Mouse (Mus musculus) gastrocnemius, postnatal 36 days (tissue): ENCODE results near the gene Galntl6. TPM values are rescaled to one million over a fixed set of nuclear protein-coding genes. Genes with fewer than 3 reads are reported as not detected.
"Not testable (repeated sequence)": the region's sequence is repeated elsewhere in the genome, so short reads cannot be mapped to it uniquely, and the experiment has no call there.

Experiments used
- DNase-seq, 2 experiments: peaks; one replicate each; pipeline ENCODE4 v3.0.0; 2022
- intact Hi-C: fragments of 180-260 bp; cut with DNase I; formaldehyde crosslinking; loops from one replicate; pipeline ENCODE4 v1.15.1; 2025
- total RNA-seq, 2 experiments: library from RNA; stranded (reverse); gene quantifications; 2 replicates each; pipeline ENCODE4 v1.2.3; 2021

Galntl6 gene
- total RNA-seq, 2 experiments from 2014 or later, result not detected

GRCm38 (mm10) chr8:57791309-57791721 lies 1121.1 kb downstream of the Galntl6 start:
- intact Hi-C loops, result loop anchor here (5.0 kb wide), 1 partner anchor 359 kb away; no protein-coding TSS in a partner anchor
- DNase-seq, result no peak

- DNase-seq, result no peak
- intact Hi-C loops, result no loop called here
Measured at GRCm38 (mm10) chr8:57779551-57779950, 1132.9 kb downstream of the Galntl6 start.

GRCm38 (mm10) chr8:57777988-57778721 lies 1134.3 kb downstream of the Galntl6 start:
- intact Hi-C loops, result no loop called here
- DNase-seq, result no peak

- DNase-seq, result no peak
- intact Hi-C loops, result no loop called here
Measured at GRCm38 (mm10) chr8:57776723-57777122, 1135.7 kb downstream of the Galntl6 start.

DNA sequence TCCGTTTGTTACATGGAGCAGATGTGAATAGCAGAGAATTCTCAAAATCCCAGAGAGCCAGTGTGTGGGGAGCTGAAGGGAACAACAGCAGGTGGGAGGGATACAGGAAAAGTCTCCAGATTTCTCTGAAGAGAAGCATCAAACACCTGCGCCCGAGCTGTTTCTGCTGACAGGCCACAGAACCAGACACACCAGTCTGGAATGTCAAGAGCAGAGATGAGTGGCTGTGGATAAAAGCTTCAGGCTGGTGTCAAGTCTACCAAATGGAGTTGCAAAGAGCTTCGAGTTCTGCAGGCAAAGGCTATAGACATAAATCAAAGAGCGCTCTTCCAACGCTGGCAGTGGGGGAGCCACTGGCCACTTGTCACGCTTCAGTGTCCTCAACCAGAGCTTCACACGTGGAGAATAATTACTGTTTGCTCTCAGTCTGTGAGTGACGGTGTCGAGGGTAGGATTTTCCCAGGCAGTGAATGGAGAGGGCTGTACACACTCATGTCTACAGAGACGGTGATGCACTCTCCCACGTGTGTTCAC lies 1139.6 kb downstream of the Galntl6 start:
- DNase-seq, result no peak
- intact Hi-C loops, result no loop called here

DNA sequence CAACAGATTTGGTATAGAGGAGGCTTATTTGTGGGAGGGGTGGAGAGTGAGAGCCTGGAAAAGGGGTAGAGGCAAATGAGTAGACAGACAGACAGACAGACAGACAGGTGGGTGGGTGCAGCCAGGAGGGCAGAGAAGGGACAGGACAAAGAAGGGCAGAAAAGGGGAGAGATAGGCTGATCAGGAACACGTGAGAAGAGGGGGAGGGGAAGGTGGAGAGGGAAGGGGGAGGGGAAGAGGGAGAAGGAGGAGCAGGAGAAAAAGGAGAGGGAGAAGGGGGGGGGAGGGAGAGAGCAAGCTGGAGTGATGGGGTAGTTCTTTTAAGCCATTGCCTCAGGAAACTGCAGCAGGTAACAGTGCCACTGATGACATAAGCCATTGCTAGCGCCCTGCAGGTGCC lies 1144.9 kb downstream of the Galntl6 start:
- no peak for DNase-seq
- intact Hi-C loops, result no loop called here

DNA sequence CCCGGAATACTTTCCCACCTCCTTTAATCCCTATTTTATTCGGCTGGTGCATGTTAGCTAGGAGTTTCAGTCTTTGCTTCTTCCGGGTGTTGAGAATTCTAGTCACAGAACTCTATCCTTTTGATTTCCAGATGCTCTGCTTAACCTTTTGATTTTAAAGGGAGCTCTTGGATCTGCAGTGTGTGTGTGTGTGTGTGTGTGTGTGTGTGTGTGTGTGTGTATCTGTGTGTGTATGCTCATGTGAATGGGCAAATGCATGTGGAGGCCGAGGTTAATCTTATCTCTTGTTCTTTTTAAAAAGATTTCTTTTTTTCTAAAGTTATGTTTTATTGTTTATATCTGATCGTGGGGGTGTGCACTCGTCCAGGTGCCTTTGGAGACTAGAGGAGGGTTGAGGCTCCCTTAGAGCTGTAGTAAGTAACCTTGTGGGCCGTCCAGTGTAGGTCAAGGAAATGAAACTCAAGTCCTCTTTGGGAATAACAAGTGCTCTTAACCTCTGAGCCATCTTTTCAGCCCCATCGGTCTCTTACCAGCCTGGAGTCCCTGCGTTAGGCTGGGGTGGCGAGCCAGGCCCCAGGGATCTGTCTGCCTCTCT lies 1145.9 kb downstream of the Galntl6 start:
- DNase-seq, result no peak
- intact Hi-C loops, result no loop called here

DNA sequence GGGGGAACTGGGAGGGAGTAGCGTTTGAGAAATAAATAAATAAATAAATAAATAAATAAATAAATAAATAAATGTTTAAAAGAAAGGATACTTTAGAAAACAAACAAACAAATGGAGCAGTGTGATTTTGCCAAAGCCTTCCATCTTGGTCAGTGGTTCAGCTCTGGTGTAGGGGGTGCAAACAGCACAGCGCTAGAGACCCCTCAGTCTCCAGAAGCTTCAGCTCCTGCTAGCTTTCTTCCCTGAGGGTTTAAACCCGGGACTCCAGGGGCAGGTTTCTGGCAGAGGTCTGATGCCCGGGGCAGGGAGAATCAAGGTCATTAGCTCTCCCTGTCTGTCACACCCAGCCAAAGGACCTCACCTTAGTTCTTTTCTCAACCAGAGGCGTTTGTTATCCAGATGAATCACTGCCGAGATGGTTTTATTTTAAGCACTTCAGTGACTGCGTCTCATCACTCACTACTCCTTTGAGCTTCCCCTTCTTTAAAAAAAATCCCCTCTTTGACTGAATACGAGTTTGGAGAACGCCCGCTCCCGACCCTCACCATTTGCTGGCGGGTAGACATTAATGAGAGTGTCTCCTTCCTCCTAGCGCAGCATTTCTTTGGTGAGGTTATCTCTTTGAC lies 1146.6 kb downstream of the Galntl6 start:
- intact Hi-C loops, result no loop called here
- DNase-seq, result no peak

DNA sequence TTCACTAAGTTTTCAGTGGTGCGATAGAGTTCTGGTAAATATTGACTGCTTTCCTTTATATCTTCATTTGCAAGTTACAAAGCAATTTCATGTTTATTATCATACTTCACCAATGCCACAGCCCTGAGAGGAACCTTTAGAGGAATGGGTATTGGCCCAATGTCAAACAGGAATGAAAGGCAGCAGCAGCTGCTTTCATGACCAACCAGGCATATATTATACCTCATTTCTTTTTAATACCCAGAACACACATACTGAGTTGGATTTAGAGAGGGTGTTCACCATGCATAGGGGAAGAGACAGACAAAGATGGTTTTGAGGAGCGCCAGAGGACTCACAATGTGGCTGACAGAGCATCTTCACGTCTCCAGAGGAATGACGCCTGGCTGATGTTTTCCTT lies 1147.2 kb downstream of the Galntl6 start:
- no peak for DNase-seq
- intact Hi-C loops, result no loop called here

GRCm38 (mm10) chr8:57762622-57763021 lies 1149.8 kb downstream of the Galntl6 start:
- DNase-seq, intact Hi-C loops: not testable (repeated sequence)

DNA sequence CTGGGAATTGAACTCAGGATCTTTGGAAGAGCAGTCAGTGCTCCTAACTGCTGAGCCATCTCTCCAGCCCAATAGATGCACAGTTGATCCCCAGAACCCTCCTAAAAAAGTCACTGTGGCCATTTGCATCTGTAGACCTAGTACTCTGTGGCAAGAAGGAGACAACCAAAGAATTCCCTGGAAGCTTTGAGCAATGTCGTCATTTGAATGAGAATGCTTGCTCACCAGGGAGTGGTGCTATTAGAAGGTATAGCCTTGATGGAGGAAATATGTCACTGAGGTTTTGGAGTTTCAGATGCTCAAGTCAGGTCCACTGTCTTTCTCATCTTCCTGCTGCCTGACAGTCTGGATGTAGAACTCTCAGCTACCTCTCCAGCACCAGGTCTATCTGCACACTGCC lies 1151.5 kb downstream of the Galntl6 start:
- no peak for DNase-seq
- intact Hi-C loops, result no loop called here

DNA sequence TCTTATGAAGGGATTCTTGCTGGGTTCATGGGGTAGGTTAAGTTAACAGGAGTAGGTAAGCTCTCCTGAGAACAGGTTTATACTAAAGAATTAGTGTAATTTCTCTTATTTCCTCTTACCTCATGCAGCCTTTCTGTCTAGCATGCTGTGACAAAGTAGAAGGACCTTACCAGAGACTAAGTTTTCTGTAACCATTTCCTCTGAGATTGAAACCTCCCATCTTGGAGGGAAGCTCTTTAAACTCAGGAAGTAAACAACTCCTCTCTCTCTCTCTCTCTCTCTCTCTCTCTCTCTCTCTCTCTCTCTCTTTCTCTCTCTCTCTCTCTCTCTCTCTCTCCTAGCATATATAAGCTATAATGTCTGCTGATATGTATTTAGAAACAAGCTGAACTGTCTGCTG lies 1153.6 kb downstream of the Galntl6 start:
- DNase-seq, result no peak
- intact Hi-C loops, result no loop called here

DNA sequence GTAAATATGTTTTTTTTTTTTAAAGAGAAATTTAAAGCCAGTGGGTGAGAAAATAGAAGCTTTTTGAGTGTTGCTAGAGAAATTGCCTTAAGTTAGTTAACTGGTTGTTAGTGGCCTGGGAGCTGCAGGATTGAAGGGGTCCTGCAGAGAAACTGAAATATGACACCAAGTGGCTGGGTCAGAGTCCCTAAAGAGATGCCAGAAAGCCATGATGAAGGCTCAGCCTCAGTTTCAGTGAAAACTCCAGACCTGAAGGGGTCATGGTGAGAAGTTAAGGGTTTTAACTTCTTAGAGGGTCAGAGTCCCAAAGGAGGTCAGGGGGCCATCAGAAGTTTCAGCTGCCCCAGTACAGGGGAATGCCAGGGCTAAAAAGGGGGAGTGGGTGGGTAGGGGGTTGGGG lies 1155.0 kb downstream of the Galntl6 start:
- DNase-seq, result no peak
- intact Hi-C loops, result no loop called here

- no peak for DNase-seq
- intact Hi-C loops, result no loop called here
Measured at GRCm38 (mm10) chr8:57754066-57754465, 1158.4 kb downstream of the Galntl6 start.

DNA sequence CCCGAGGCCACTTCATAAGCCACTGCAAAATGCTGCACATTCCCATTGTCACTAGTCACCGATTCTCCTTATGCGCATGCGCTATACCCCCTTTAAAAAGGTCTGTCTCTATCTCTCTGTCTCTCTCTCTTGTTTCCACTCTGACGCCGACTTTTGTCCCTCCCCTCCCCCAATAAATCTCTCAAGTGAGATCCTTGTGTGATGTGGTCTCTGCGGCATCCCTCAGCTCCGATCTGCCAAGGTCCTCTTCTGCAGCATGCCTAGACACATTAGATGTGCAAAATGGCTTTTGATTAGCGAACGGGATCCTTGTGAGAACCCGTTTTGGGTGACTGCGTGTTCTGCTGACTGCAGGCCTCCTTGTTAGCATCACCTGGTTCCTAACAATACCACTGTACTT lies 1168.8 kb downstream of the Galntl6 start:
- no peak for DNase-seq
- intact Hi-C loops, result no loop called here

DNA sequence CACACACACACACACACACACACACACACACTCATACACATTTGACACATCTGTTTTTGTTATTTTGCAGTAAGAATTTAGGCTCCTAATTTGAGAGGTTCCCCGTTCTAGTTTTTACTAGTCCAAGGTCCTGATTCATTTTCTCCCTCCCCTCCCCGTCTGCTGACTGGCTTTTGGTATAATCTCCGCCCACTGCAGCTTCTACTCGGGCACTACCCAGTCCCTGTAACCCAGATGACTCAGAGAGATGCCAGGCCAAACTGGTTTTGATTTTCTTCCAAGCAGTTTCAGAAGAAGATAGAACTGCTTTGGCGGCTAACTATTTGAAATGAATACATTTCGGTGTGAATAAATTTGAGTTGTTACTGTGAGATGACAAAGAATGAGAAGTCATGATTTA lies 1170.5 kb downstream of the Galntl6 start:
- intact Hi-C loops, result no loop called here
- DNase-seq, result no peak

DNA sequence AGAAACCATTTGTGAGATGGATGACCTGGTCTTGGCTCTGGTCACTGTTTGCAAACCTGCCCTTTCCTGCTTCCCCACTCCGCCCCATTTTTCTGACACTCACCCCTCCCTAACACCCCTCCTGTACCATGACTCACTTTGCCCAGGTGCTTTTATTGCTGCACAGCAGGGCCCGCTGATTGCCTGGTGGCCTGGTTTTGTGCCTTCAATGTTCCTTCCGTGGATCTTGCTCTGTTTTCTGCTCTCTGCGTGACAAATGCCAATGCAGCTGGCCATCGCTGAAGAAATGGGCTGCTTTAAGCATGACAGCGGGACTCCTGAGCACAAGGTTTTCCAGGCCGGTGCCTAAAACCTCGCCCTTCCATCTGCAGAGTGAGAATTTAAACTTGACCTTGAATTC lies 1171.1 kb downstream of the Galntl6 start:
- no peak for DNase-seq
- intact Hi-C loops, result no loop called here

DNA sequence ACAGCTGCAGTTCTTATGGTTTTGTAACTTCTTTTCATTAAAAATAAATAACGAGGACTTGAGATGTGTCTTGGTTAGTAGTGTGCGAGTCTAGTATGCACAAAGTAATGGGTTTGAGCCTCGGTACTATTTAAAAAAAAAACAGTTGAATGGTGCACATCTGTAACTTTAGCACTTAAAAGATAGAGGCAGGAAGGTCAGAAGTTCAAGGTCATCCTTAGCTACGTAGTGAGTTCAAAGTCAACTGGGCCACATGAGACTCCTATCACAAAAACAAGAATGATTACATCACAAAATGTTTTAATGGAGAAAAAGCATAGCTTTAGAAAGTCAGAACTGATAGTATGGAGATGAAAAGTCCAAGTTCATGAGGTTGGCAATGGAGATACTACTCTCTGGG lies 1175.2 kb downstream of the Galntl6 start:
- intact Hi-C loops, result no loop called here

GRCm38 (mm10) chr8:57732795-57733194 lies 1179.6 kb downstream of the Galntl6 start:
- intact Hi-C loops, result no loop called here
- no peak for DNase-seq

More for the DNA sequence above, 1175.2 kb downstream of the Galntl6 start:
- DNase-seq, result no peak

DNA sequence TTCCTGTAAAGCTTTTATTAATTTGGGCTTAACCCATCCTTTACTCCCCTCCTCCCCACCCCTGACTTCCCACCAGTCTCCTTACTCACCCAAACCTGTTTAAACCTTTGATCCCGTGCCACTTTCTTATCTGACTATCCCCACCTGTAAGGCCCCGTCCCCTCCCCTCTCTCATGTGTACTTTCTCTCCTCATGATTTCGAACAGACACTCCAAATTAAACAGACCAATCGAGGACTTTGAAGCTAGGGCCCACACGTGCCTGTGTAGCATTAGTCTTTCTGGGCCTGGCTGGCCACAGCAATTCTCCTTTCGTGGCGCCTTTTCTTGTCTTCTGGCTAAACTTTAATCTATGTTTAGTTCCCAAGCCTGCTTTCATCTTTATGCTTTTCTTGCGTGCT lies 1180.8 kb downstream of the Galntl6 start:
- intact Hi-C loops, result no loop called here
- no peak for DNase-seq

DNA sequence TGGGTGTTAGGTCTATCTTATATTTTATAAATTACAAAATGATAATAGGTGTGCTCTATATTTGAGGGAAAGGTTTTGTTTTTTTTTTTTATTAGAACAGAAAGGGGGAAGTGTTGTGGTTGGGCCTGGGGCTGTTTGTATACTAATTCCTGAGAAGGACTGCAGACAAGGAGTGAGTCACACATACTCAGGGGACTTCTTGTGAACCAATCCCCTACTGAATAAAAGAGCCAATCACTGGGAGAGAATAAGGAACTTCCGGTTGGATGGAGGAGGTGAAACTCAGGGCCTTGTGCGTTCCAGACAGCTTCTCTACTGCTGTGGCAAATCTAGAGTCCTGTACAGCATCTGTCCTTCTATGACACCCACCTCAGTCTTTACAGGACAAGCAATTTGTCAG lies 1184.2 kb downstream of the Galntl6 start:
- no peak for DNase-seq
- intact Hi-C loops, result no loop called here
